Mouse (Mus musculus) lung, embryonic 14.5 days (tissue): ENCODE measurements around the gene Slc31a2. TPM values are rescaled to one million over a fixed set of nuclear protein-coding genes. Genes with fewer than 3 reads are reported as not detected.
A peak's percentile ranks its signal among the peaks of the same experiment; 100 is the strongest.
"Not testable (repeated sequence)": the region's sequence is repeated elsewhere in the genome, so short reads cannot be mapped to it uniquely, and the experiment has no call there.

Experiments used
- ATAC-seq: fragments of 200-750 bp; cut with Nextera tagmentation; 2 replicates; pipeline ENCODE4 v1.8.0; 2017; ENCODE audit warnings: mild to moderate bottlenecking, moderate TSS enrichment, moderate library complexity; ENCODE audit not compliant: insufficient read depth
- DNase-seq: peaks from one replicate; pipeline ENCODE4 v3.0.0-alpha.2; 2015
- H3K27ac ChIP-seq: fragments of 300-500 bp; sonication (generic); 2 replicates; pipeline ENCODE4 v1.5.1; 2014; ENCODE audit warnings: low read depth, mild to moderate bottlenecking, moderate library complexity
- H3K27me3 ChIP-seq: fragments of 300-500 bp; sonication (generic); 2 replicates; pipeline ENCODE4 v1.6.1; 2014; ENCODE audit warnings: low read length, control low read depth; ENCODE audit not compliant: insufficient read depth
- H3K36me3 ChIP-seq: fragments of 300-500 bp; sonication (generic); 2 replicates; pipeline ENCODE4 v1.6.1; 2014; ENCODE audit warnings: control low read depth; ENCODE audit not compliant: insufficient read depth
- H3K4me1 ChIP-seq: fragments of 300-500 bp; sonication (generic); 2 replicates; pipeline ENCODE4 v1.6.1; 2014; ENCODE audit warnings: antibody characterized with exemption, control low read depth; ENCODE audit not compliant: insufficient read depth
- H3K4me2 ChIP-seq: fragments of 300-500 bp; sonication (generic); 2 replicates; pipeline ENCODE4 v1.6.1; 2014; ENCODE audit warnings: mild to moderate bottlenecking
- H3K4me3 ChIP-seq: fragments of 300-500 bp; sonication (generic); 2 replicates; pipeline ENCODE4 v1.5.1; 2014; ENCODE audit warnings: low read depth, low read length
- H3K9ac ChIP-seq: fragments of 300-500 bp; sonication (generic); 2 replicates; pipeline ENCODE4 v1.6.1; 2014
- H3K9me3 ChIP-seq: fragments of 300-500 bp; sonication (generic); 2 replicates; pipeline ENCODE4 v1.6.1; 2016; ENCODE audit warnings: low read depth, low read length, control low read depth
- CTCF ChIP-seq: IDR thresholded peaks from 2 replicates; pipeline ENCODE4 v1.5.1; 2016; ENCODE audit warnings: antibody characterized with exemption, low read depth
- WGBS: fragments of 180-500 bp; shearing (Covaris S2); extraction: QIAGEN DNeasy Blood & Tissue Kit; methylation state at CpG from one replicate; pipeline ENCODE4 v1.1.7; 2014; 5-methylcytosine and 5-hydroxymethylcytosine counted together
- polyA plus RNA-seq: library from polyadenylated mRNA; unstranded; fragments of >200 nt; fragmentation: Nextera tagmentation; extraction: Ambion mirVana; gene quantifications from 2 replicates; pipeline ENCODE4 v1.2.1, GENCODE M21; 2014

The Slc31a2 gene
- polyA plus RNA-seq, 1 experiment from 2014 or later: 14.7 TPM

DNA sequence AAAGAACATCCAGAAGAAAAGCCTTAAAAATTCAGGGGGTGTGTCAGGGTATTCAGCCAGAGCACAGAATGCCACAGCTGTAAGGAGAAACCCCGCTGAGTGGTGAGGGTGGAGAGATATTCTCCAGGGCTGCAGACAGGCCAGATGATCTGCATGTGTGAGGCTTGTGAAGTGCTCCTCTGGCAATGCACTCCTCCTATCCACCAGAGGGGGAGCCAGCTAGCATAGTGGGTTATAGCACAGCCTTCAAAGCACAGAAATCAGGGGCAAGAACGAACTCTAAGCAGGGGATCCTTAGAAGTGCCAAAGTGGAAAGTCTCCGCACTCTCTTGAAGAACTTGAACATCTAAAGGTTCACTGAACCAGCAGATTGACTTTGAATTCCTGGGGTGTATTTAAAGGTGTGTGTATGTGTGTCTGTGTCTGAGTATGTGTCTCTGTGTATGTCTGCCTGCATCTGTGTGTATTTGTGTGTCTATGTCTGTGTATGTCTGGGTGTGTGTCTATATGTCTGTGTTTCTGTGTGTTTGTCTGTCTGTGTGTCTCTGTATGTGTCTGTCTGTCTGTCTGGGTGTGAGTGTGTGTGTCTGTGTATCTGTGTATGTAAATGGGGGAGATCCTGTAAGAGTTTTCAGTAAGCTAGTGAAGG lies 11.3 kb upstream of the Slc31a2 start:
- WGBS: 32% methylated on average over 3 of the region's 3 CpGs
- no peaks in the 10 kb centered on the region for H3K9me3 ChIP-seq
- no peaks in the 10 kb centered on the region for H3K27me3 ChIP-seq
- H3K4me3 ChIP-seq: no peak overlapping the region
- no peak overlapping the region for H3K9ac ChIP-seq
- peak; percentile 51 for DNase-seq
- no peaks in the 10 kb centered on the region for H3K4me1 ChIP-seq
- H3K27ac ChIP-seq: no peak overlapping the region
- peak; percentile 35; the same call in 1 of the 2 replicates for ATAC-seq
- no peaks in the 10 kb centered on the region for H3K36me3 ChIP-seq
- H3K4me2 ChIP-seq: no peak overlapping the region
- TF ChIP-seq CTCF: peak; percentile 56

DNA sequence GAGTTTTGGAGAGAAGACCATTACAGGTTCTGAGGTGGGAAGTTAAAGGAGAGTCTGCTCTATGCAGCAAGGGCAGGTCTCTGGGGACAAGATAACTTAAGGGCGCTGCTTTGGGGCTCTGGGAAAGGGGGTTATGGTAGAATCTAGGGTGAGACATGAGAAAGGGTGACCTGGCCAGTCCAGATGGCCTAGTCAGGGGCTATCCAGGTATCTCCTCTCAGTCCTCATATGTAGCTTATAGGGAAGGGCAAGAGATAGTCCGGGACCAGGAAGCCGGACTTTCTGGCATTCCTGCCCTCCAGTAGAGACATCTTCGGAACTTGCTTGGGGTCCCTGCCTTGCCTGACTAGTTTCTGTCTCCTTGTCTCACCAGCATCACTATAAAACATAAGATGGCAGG lies 10.6 kb upstream of the Slc31a2 start:
- ATAC-seq: no peak
- no peak overlapping the region for H3K4me2 ChIP-seq

DNA sequence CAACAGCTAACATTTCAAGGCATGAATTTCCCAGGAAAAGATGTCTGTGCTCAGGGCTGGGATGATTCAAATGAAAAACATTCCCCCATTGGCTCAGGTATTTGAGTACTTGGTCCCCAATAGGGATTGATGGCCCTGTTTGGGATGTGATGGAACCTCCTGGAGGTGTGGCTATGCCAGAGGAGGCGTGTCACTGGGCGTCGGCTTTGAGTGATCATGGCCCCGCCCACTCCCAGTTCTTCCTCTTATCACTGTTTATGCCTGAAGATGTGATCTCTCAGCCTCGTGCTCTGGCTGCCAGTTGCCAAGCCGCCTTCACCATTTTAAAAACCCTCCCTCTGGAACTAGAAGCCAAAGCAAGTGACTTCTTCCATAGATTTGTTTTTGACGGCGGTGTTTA lies 7.8 kb upstream of the Slc31a2 start:
- no peak overlapping the region for H3K9ac ChIP-seq
- H3K27ac ChIP-seq: no peak overlapping the region
- DNase-seq (no peak), ATAC-seq (no peak)
- H3K4me3 ChIP-seq: no peak overlapping the region
- no peak overlapping the region for H3K4me2 ChIP-seq
- no peaks in the 10 kb centered on the region for H3K4me1 ChIP-seq
- no peak for TF ChIP-seq CTCF
- WGBS: 55% methylated on average over 8 of the region's 8 CpGs
- no peaks in the 10 kb centered on the region for H3K36me3 ChIP-seq
- H3K9me3 ChIP-seq: no peaks in the 10 kb centered on the region
- H3K27me3 ChIP-seq: no peaks in the 10 kb centered on the region

More for the DNA sequence above, 10.6 kb upstream of the Slc31a2 start:
- TF ChIP-seq CTCF: no peak
- WGBS: 83% methylated on average over 4 of the region's 4 CpGs
- H3K27ac ChIP-seq: no peak overlapping the region
- H3K9ac ChIP-seq: no peak overlapping the region
- no peaks in the 10 kb centered on the region for H3K27me3 ChIP-seq
- H3K4me1 ChIP-seq: no peaks in the 10 kb centered on the region
- DNase-seq: no peak
- no peaks in the 10 kb centered on the region for H3K36me3 ChIP-seq
- H3K9me3 ChIP-seq: no peaks in the 10 kb centered on the region
- no peak overlapping the region for H3K4me3 ChIP-seq

DNA sequence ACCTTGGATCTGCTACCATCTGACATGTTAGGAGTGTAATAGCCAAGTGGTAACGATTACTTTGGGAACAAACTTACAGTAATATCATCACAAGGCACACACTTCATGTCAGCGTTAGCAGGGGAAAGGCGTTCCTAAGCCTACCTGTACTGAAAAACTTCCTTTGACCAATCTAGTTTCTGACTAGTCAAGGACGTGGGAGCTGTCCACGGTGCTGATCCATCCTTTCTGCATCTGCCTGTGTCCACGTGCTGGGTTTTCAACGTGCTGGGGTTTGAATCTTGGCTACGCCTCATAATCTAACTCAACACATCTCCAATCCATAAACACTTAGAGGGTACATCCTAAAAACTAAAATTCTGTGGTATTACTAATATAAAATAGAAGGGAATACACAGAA lies 5.4 kb upstream of the Slc31a2 start:
- Histone ChIP-seq H3K4me1 (no peaks in the 10 kb centered on the region), H3K9ac (no peak overlapping the region), H3K27me3 (no peaks in the 10 kb centered on the region), H3K9me3 (no peaks in the 10 kb centered on the region), H3K4me3 (no peak overlapping the region), H3K27ac (no peak overlapping the region), H3K36me3 (no peaks in the 10 kb centered on the region), H3K4me2 (no peak overlapping the region)
- DNase-seq (peak; percentile 90), ATAC-seq (no peak)
- 22% methylated on average over 8 of the region's 8 CpGs for whole genome bisulfite sequencing
- no peak for TF ChIP-seq CTCF

DNA sequence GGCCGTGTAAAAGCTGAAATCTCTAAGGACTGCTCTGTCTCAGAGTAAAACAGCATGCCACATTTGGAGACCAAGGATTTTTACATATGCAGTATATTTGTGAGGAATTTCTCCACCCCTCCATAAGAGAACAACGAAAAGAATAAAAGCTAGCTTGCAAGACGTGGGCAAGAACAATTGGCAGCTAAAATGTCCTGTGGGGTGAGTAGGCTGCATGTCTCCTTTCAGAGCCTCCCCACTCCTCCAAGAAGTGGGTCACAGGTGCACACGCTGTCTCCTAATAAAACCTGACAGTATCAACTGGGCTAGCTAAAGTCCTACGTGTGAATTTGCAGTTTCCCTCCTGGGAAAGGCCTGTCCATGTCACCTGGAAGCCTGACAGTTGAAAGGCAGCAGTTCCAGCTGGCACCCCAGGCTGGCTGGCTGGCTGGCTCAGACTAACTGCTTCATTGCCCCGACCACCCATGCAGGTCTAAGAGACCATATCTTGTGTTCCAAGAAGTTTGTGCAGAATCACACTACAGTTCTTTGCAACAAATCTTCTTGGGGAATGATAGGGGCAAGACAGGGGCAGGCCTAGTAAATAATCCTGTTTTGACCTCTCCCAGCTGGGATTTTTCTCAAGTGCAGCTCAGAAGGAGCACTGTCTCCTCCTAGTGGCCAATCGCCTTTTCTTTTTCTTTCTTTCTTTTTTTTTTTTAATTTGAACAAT lies 927 bp downstream of the Slc31a2 start:
- no peak overlapping the region for H3K27ac ChIP-seq
- 32% methylated on average over 7 of the region's 7 CpGs for WGBS
- H3K4me2 ChIP-seq: no peak overlapping the region
- H3K4me3 ChIP-seq: no peak overlapping the region
- no peaks in the 10 kb centered on the region for H3K36me3 ChIP-seq
- no peaks in the 10 kb centered on the region for H3K4me1 ChIP-seq
- TF ChIP-seq CTCF: peak; percentile 53
- H3K9me3 ChIP-seq: no peaks in the 10 kb centered on the region
- DNase-seq (peak; percentile 71), ATAC-seq (peak; percentile 24; the same call in 1 of the 2 replicates)
- H3K27me3 ChIP-seq: no peaks in the 10 kb centered on the region
- no peak overlapping the region for H3K9ac ChIP-seq

DNA sequence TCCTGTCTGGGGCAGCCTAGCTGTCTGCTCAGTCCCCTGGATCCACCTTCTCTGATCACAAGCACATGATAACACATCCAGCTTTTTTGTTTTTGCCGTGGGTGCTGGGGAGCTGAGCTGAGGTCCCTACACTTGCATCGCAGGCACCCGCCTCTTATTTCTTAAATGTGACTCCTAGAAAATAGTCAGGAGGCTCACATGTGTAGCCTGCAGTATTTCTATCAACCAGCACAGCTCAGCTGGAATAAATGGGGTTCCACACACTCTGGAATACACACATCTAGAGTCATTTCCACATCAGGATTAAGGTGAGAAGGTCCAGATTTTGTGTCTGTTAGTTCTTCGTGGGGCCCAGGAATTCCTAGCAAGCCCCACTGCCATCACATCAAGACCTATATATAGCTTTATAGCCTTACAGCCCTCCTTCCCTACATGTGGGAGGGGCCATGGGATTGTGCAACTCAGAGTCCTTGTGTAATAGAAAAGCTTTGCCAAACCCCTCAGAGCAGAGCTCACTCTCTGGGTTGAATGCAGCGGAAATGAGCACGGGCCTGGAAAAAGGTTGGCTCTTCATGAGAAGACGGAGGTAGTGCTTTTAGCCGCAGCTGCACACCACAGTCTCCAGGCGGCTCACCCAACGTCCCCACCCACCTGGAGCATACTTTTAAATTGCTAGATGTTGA lies 2.9 kb downstream of the Slc31a2 start:
- DNase-seq (peak; percentile 76), ATAC-seq (peak; percentile 87; the same call in 1 of the 2 replicates)
- no peak for TF ChIP-seq CTCF
- no peak overlapping the region for H3K27ac ChIP-seq
- no peaks in the 10 kb centered on the region for H3K27me3 ChIP-seq
- H3K4me3 ChIP-seq: no peak overlapping the region
- no peaks in the 10 kb centered on the region for H3K9me3 ChIP-seq
- no peaks in the 10 kb centered on the region for H3K4me1 ChIP-seq
- no peaks in the 10 kb centered on the region for H3K36me3 ChIP-seq
- H3K9ac ChIP-seq: no peak overlapping the region
- no peak overlapping the region for H3K4me2 ChIP-seq
- 67% methylated on average over 10 of the region's 10 CpGs for WGBS

DNA sequence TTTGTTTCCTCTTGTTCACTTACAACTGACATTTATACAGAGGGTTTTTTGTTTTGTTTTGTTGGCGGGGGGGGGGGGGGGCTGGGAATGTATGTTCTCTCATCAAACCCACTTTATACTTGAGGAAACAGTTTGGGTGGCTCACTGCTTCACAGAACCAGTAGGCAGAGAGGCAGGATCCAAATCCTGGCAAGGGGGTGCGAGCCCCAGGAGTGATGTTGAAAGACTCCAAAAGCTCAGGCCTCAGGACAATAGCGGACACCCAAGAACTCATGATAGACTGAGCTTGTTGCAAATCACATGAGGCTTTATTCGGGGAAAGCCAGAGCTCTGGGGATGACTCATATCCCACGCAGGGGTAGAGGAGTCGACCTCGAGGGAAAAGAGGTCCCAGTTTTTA lies 3.7 kb downstream of the Slc31a2 start:
- 79% methylated on average over 7 of the region's 7 CpGs for WGBS
- H3K4me2 ChIP-seq, H3K27me3 ChIP-seq, H3K36me3 ChIP-seq, H3K9me3 ChIP-seq, DNase-seq, H3K4me1 ChIP-seq, H3K9ac ChIP-seq, H3K27ac ChIP-seq, H3K4me3 ChIP-seq, ATAC-seq: not testable (repeated sequence)
